Mouse (Mus musculus) layer of hippocampus, adult 9-10 months (tissue): ENCODE results near the gene Ephb2.

Experiments
- DNase-seq: peaks from one replicate; pipeline ENCODE4 v3.0.0; 2022; ENCODE audit warnings: low spot score

Gene Ephb2

GRCm38 (mm10) chr4:136801463-136801862, 34.3 kb downstream of the Ephb2 start:
- no peak for DNase-seq

DNA sequence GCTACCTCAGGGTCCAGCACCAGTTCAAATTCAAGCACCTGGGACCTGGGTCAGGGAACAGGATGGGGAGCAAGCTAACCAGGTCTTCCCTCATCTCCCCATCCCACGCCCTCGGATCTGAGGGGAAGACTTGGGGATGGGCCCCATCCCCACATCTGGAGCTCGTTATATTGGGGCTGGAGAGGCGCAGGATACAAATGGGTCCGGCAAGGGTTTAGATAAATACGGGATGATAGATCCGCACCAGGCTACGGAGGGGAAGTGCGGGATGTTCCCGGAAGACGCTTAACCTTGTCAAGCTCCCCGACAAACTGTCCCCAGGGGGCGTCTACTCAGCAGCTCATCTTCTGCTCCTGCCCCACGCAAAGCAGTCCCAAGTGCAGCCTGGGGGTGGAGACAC, 35.4 kb downstream of the Ephb2 start:
- DNase-seq: no peak

- no peak for DNase-seq
Observed at GRCm38 (mm10) chr4:136797677-136798569, 37.9 kb downstream of the Ephb2 start.

- DNase-seq: peak; percentile 70
Observed at GRCm38 (mm10) chr4:136793320-136793719, 42.5 kb downstream of the Ephb2 start.

GRCm38 (mm10) chr4:136789821-136790220, 46.0 kb downstream of the Ephb2 start:
- DNase-seq: no peak

DNA sequence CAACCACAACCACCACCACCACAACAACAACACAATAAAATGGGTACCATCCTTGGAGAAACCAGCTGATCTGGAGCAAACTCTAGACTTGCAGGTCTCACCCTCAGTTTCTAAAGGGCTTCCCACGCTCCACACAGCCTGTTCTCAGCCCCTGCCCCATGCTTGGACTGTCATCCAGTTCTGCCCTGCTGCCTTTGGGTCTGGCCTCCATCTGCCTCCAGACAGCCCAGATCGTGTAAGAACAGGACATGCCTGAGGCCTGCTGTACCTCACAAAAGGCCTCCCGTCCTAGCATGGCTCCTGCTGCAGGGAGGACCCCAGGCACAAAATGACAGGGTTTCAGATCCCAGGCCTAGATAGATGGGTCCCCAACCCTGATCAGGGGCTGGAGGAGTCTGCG, 48.4 kb downstream of the Ephb2 start:
- DNase-seq: no peak

- no peak for DNase-seq
Observed at GRCm38 (mm10) chr4:136786453-136787276, 49.1 kb downstream of the Ephb2 start.

DNA sequence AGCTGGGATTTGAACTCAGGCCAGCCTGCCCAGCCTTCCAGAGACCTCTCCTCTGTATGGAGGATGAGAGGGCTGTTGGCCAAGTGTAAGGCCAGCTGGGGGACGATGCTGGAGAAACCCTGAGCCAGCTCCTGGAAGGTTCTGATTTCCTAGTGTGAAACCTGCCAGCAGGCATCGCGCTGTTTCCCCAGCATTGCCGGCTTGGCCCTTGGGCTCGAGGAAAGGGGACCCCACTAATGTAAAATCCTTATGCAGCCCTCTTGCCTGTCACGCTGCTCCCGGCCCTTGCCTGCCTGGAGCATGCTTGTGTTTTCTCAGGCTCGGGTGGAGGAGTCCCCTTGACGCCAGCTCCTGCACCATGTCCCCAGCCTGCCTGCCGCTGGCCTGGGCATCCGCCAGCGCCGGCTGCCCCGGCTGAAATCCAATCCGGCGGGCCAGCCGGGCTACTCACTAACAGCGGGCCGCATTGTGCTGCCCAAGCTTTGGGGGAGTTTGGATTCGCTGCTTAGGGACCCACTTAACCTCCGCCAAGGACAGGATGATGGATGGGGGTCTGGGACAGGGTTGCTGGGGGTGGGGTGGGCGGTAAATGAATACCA, 52.1 kb downstream of the Ephb2 start:
- no peak for DNase-seq

DNA sequence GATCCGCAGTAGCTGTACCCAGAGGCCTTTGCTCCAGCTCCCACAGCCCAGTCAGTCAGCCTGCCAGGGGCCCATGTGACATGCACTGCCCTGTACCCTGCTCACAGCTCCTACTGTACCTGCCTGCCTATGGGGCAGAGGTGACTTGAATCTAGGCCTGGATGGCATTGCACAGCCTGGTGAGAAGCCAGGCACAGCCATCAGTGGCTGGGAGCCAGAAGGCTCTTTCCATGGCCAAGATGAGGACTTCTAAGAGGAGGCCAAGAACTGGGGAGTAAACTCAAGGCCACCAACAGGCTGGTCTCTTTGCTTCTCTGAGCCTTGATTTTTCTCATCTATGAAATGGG, 53.2 kb downstream of the Ephb2 start:
- DNase-seq: no peak

DNA sequence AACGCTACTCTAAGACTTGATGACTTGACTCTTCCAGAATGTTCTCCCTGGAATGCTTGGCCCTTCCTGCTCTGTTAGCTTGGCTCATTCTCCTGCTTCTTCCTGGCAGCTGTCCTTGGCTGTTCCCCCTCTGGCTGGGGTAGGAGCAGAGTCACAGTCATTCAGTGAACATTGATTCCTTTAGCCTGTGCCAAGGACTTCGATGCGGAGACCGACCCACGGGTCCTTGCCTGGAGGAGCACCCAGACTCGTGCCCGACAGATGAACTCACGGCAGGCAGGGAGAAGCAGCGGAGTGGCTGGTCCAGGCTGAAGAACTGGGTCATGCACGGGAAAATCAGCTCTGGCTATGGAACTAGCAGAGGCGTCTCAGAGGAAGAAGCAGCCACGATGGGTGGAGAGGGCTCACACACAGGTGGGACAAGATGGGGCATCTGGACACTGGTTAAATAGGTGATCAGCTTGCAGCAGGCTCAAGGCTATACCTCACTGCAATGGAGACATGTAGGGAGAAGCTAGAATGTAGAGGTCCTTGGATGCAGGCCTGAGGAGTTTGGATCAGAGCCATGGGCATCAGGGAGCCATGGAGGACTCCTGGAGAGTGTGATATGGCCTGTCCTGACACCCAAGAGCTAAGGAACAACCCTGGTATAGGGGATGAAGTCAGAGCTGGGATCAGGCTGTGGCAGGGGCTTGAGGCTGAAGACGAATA, 53.8 kb downstream of the Ephb2 start:
- DNase-seq: no peak

GRCm38 (mm10) chr4:136780201-136780895, 55.4 kb downstream of the Ephb2 start:
- no peak for DNase-seq

DNA sequence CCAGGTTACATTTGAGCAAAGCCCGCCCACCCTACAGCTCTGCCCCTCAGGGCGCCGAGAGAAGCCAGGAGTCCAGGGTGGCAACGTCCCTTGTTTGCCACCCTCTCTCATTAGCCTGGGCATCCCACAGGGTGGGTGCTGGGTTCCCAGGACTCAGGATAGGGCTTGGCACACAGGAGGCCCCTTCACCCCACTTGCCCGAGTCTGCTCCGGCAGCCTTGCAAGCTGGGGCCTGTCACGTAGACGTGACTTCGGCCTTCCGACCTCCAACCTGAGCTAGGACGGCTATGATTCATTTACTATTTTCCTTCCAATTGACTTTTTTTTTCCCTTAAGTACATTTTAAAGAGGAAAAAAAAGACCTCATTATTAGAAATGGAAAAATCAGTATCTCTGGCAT, 56.6 kb downstream of the Ephb2 start:
- no peak for DNase-seq

DNA sequence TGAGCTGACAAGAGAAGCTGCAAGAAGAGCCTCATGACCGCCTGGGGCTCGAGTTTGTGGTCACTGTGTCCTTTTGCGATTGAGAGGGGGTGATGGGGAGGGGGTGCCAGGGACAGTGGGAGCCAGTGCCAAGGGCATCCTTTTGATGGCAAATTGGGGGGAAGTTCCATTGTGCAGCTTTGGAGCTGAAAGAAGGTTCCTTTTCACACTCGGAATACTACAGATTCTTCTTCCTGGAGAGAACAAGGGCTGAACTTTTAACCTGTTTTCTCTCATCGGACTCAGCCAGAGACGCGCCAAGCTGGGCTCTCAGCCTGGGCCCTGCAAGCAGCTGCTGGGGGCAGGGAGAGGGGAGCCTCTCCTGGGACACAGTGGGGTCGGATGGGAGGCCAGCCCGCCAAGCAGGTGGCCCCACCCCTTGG, 59.3 kb downstream of the Ephb2 start:
- no peak for DNase-seq

DNA sequence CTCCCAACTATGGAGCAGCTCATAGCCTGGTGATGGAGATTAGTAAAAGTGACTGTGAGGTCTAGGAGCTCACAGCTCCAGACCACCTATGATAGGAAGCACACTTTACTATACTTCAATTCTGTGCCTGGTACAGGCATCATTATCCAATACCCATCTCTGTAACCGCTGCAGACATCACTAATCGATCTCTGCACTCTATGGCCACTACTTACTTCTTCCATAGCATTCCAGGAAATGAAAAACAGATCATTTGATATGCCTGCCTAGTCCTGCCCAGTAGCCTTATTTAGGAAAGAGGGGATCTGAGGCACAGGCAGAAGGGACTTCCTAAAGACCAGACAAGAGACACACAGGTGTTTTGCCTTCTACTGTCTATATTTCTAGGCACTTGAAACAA, 59.9 kb downstream of the Ephb2 start:
- DNase-seq: no peak

- DNase-seq: no peak
Observed at GRCm38 (mm10) chr4:136774201-136774600, 61.6 kb downstream of the Ephb2 start.

DNA sequence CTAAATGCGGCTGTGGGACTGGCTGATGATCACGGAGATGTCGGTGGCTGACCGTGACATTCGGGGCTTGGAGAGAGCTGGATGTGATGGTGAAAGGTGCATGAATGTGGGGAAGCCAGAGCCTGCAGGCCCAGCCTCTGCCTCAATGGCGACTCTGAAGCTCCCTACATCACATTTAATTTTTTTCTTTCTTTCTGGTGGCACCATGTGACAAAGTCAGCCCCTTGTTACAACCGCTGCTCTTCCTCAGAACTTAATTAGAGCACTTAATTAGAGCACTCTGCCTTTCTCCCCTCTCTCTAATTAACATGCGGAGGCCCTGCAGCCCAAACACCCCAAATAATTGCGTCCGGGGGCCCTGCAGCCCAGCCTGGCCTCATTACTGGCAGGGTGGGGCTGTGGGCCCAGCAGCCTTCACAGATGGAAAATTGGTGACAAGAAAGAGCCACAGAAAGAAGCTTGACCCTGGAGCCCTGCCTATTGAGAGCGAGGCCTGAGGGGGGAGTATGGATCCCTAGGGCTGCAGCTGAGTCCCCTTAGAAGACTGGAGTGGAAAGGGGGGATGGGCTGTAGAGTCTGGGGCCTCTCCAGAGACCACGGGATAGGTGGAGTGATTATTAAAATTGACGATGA, 62.7 kb downstream of the Ephb2 start:
- DNase-seq: no peak

DNA sequence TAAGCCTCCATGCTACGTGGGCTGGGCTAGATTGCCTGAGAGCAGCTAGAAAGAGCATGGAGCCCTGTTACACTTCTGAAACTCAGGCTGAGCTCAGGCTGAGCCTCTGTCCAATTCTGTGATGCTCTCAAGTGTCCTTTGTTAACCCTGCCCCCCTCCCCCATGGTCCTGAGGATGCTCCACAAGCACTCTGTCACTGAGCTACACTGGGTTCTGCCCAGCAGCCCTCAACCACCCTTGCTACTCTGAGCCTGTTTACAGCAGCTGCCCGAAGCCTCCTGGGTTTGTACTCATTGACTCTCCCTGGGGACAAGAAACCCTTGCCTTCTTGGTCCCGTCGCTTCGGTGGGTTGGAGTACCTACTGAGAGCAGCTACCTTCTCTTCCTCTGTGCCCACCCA, 63.5 kb downstream of the Ephb2 start:
- no peak for DNase-seq

DNA sequence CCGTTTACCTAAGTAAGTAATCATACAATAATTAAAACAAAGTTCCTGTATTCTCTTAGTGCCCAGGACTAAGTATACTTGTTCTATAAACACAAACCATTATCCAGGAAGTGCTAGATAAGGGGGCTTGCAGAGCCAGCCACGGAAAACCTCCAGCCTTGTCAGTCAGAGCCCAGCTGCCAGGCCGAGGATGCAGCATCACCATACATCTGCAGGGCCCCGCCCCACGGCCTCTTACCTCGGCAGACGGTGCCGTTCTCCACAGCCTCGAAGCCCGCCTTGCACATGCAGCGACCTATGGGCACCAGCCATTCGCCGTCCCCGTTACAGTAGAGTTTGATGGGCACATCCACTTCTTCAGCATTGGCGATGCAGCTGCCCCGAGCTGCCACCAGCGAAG, 65.1 kb downstream of the Ephb2 start:
- no peak for DNase-seq

- DNase-seq: no peak
Observed at GRCm38 (mm10) chr4:136768499-136768898, 67.3 kb downstream of the Ephb2 start.

DNA sequence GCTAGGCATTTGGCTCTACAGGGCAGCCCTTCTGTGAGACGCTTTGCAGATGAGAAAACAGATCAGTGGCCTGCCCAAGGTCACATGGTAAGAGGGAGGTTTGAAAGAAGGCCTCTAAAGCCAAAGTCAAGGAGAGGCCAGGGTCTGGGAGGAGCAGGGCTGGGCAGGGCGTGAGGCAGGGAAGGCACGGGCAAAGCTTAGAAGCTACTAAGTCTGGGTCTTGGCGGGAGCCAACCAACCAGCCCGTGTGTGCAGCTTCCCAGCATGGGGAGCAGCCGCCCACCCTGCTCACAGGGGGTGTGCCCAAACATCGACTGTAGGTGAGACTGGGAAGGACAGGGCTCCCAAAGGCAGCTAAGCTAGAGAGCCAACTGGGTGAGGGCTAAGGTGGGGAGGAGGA, 70.7 kb downstream of the Ephb2 start:
- no peak for DNase-seq

- no peak for DNase-seq
Observed at GRCm38 (mm10) chr4:136763349-136763748, 72.4 kb downstream of the Ephb2 start.
